Mouse (Mus musculus): ENCODE results near the gene Ppp1r35.
A peak's percentile ranks its signal among the peaks of the same experiment; 100 is the strongest.

Ppp1r35 gene

DNA sequence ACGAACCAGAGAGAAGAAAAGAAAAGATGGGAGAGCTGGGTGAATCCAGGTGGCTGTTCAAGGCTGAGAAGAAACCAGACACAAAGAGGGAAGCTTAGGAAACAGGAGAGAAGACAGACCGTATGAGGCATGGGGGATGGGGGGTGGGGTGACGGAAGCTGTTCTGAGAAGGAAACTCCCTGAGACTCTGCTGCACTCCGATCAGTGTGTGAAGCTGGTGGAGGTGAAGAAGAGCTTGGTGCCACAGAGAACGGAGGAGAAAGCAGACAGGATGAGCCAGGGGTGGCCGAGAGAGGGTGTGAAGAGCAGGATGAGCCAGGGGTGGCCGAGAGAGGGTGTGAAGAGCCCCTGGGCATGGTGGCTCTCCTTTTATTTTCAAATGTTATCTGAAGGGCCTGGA lies 47.8 kb downstream of the Ppp1r35 start:
- DNase-seq (ENCODE audit: low spot score in 2 of 2): no peak

DNA sequence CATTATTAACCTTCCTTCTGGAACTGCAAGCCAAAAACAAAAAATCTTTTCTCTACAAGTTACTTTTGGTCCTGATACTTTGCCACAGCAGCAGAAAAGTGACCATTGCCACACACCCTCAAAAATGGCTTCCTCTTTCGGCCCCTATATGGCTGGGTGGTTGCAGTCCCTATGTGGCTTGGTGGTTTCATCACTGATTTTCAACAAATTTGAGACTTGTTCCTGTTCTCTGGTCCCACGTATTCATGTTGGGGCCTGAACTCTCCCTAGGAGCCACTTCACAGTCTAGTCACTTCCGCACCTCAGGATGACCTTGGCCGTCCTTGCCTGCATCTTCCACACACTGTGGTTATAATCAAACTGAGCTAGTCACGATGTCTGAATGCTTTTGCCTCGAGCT lies 50.0 kb downstream of the Ppp1r35 start:
- DNase-seq (ENCODE audit: low spot score in 2 of 2): peak in 1 of 2 experiments; percentile 39
